Mouse (Mus musculus) intestine, postnatal 0 days (tissue): ENCODE results near the gene 1810013L24Rik. TPM values are rescaled to one million over a fixed set of nuclear protein-coding genes. Genes with fewer than 3 reads are reported as not detected.

Experiments
- ATAC-seq: fragments of 200-750 bp; cut with Nextera tagmentation; 2 replicates; pipeline ENCODE4 v1.8.0; 2017; ENCODE audit warnings: mild to moderate bottlenecking, moderate TSS enrichment, moderate library complexity
- H3K27ac ChIP-seq: fragments of 300-500 bp; sonication (generic); 2 replicates; pipeline ENCODE4 v1.5.1; 2014; ENCODE audit warnings: mild to moderate bottlenecking, low read depth, low read length, moderate library complexity
- H3K27me3 ChIP-seq: fragments of 300-500 bp; sonication (generic); replicated peaks from 2 replicates; pipeline ENCODE4 v1.6.1; 2014; ENCODE audit warnings: low read length, mixed read lengths; ENCODE audit not compliant: control insufficient read depth, insufficient read depth
- H3K36me3 ChIP-seq: fragments of 300-500 bp; sonication (generic); 2 replicates; pipeline ENCODE4 v1.6.1; 2014; ENCODE audit warnings: mild to moderate bottlenecking, moderate library complexity; ENCODE audit not compliant: control insufficient read depth, insufficient read depth
- H3K4me1 ChIP-seq: fragments of 300-500 bp; sonication (generic); replicated peaks from 2 replicates; pipeline ENCODE4 v1.6.1; 2014; ENCODE audit warnings: antibody characterized with exemption, low read length, mixed read lengths; ENCODE audit not compliant: control insufficient read depth, insufficient read depth
- H3K4me2 ChIP-seq: fragments of 300-500 bp; sonication (generic); replicated peaks from 2 replicates; pipeline ENCODE4 v1.6.1; 2014; ENCODE audit warnings: low read depth, mild to moderate bottlenecking, moderate library complexity
- H3K4me3 ChIP-seq: fragments of 300-500 bp; sonication (generic); 2 replicates; pipeline ENCODE4 v1.5.1; 2014; ENCODE audit warnings: low read depth, low read length
- H3K9ac ChIP-seq: fragments of 300-500 bp; sonication (generic); 2 replicates; pipeline ENCODE4 v1.6.1; 2014; ENCODE audit warnings: mild to moderate bottlenecking, low read depth, low read length
- H3K9me3 ChIP-seq: fragments of 300-500 bp; sonication (generic); 2 replicates; pipeline ENCODE4 v1.6.1; 2016; ENCODE audit warnings: mixed run types; ENCODE audit not compliant: control insufficient read depth
- CTCF ChIP-seq: sonication (generic); IDR thresholded peaks from 2 replicates; pipeline ENCODE4 v1.5.1; 2016; ENCODE audit warnings: low read depth, mild to moderate bottlenecking, control low read depth, antibody characterized with exemption, moderate library complexity
- WGBS: fragments of 180-500 bp; shearing (Covaris S2); extraction: QIAGEN DNeasy Blood & Tissue Kit; methylation state at CpG from one replicate; pipeline ENCODE4 v1.1.7; 2014; 5-methylcytosine and 5-hydroxymethylcytosine counted together
- polyA plus RNA-seq: library from polyadenylated mRNA; unstranded; fragments of >200 nt; fragmentation: Nextera tagmentation; extraction: Ambion mirVana; gene quantifications from 2 replicates; pipeline ENCODE4 v1.2.1, GENCODE M21; 2015

1810013L24Rik gene
- polyA plus RNA-seq, 1 experiment from 2014 or later, result 15.1 TPM

DNA sequence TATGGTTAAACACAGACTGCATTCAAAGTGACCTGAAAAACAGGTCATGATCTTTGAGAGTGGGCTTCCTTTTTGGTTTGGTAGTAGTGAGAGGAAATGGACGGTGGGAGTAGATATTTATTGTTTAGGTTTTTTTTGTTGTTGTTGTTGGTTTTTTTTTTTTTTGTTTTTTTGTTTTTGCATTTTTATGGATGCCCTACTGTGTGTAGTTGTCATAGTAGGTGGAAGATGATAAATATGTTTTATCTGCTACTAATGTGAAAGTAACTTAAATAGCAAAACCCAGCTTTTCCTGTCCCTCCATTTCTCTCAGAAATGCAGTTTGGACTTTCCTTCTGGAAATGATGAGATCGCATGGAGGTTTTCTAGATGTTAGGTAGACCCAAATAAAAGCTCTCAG lies 26.9 kb downstream of the 1810013L24Rik start:
- no peak for TF ChIP-seq CTCF
- no peak overlapping the region for H3K4me3 ChIP-seq

DNA sequence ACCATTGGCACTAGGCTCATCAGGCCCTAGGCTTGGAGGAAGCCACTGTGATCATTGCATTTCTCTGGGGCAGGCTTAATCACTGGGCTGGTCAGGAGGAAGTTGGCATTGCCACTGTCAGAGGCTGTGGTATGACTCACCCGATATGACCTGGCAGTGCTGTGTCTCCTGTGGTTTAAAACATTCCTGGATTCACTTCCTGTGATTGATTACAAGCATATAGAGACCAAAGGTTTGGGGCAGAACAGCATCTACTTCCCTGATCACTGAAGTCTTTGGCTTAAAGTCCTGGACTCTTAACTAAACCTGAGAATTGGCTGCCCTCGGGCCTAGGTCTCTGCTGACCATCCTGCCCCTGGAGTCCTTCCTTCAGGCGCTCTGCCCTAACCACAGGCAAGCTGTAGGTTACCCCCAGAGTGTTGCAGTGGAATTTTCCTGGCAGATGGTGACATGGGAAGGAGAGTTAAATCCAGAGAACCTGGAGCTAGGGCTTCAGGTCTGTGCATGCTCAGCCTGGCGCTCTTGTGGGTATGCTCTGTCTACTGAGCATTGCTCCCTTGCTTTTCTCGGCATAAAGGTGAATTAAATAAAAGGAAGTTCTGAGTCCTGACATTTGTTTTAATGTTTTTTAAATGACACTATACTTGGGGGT lies 32.6 kb downstream of the 1810013L24Rik start:
- ATAC-seq, result peak; percentile 74
- H3K4me2 ChIP-seq, result no peak overlapping the region
- WGBS, result 75% methylated on average over 5 of the region's 5 CpGs

More for the DNA sequence above, 26.9 kb downstream of the 1810013L24Rik start:
- H3K4me1 ChIP-seq, result no peaks in the 10 kb centered on the region
- H3K27me3 ChIP-seq, result no peaks in the 10 kb centered on the region
- no peak overlapping the region for H3K27ac ChIP-seq
- no peaks in the 10 kb centered on the region for H3K9me3 ChIP-seq
- ATAC-seq, result no peak
- peaks cover 40% of the 10 kb centered on the region for H3K36me3 ChIP-seq
- H3K9ac ChIP-seq, result no peak overlapping the region
- WGBS, result 84% methylated on average over 2 of the region's 2 CpGs
- no peak overlapping the region for H3K4me2 ChIP-seq

DNA sequence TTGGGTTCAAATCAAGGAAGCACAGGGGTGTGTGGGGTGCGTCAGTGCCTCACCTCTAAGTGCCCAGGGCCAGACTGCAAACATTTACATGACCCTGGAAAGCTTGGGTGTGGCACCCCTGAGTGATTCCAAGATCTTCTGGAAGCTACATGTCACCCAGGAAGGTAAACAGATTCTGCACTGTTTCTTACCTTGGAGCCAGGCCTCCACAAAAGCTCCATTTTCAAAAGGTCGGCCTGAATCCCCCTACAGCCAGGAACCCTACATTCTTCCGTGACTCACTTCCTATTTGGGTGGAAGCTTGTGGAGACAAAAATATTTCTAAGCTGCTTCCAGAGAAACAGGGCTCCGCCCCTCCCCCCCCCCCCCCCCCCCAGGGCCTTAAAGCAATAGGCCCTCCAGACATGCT lies 34.3 kb downstream of the 1810013L24Rik start:
- Histone ChIP-seq H3K27ac (no peak overlapping the region), H3K36me3 (peaks cover 16% of the 10 kb centered on the region; the same call in 1 of the 2 replicates), H3K9me3 (no peaks in the 10 kb centered on the region), H3K4me2 (peak overlapping the region; percentile 28; the same call in 1 of the 2 replicates), H3K4me1 (0 out of 2 replicates have a peak, but pooled peaks cover 4% of the 10 kb centered on the region), H3K9ac (no peak overlapping the region), H3K4me3 (no peak overlapping the region), H3K27me3 (no peaks in the 10 kb centered on the region)
- TF ChIP-seq CTCF, result no peak
- peak; percentile 44 for ATAC-seq
- 12% methylated on average over 4 of the region's 4 CpGs for WGBS

More for the DNA sequence above, 32.6 kb downstream of the 1810013L24Rik start:
- no peak overlapping the region for H3K4me3 ChIP-seq
- H3K36me3 ChIP-seq, result peaks cover 22% of the 10 kb centered on the region
- H3K9ac ChIP-seq, result no peak overlapping the region
- H3K9me3 ChIP-seq, result no peaks in the 10 kb centered on the region
- peak overlapping the region; percentile 41; the same call in 1 of the 2 replicates for H3K27ac ChIP-seq
- no peaks in the 10 kb centered on the region for H3K27me3 ChIP-seq
- no peak for TF ChIP-seq CTCF
- H3K4me1 ChIP-seq, result 0 out of 2 replicates have a peak, but pooled peaks cover 4% of the 10 kb centered on the region

DNA sequence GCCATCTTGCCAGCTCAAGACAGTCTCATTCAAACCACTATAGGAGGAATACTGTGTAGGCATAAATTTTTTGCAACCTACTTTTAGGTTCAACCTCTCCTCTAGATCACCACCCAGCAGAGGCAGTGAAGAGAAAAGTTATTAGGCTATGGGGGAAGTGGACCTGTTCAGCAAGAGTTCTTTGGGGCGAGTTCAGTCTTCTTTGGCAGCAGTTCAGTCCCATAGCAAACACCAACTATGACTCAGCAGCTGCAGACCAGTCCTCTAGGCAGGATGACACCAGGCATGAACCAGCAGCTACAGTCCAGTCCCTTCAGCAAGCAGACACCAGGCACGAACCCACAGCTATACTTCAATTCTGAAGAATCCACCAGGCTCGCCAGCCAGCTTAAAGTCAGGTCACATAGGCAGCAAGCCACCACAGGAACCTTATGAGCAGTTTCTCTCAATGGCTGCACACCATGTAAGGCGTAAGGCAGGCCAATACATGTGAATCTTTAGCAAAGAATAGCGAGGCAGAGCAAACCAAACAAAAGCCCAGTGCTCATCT lies 37.6 kb downstream of the 1810013L24Rik start:
- 82% methylated on average over 5 of the region's 5 CpGs for WGBS
- no peak for ATAC-seq
- Histone ChIP-seq H3K4me1 (0 out of 2 replicates have a peak, but pooled peaks cover 4% of the 10 kb centered on the region), H3K27me3 (no peaks in the 10 kb centered on the region), H3K9me3 (no peaks in the 10 kb centered on the region), H3K27ac (no peak overlapping the region), H3K4me2 (no peak overlapping the region), H3K9ac (no peak overlapping the region), H3K36me3 (no peaks in the 10 kb centered on the region), H3K4me3 (no peak overlapping the region)
- no peak for TF ChIP-seq CTCF

DNA sequence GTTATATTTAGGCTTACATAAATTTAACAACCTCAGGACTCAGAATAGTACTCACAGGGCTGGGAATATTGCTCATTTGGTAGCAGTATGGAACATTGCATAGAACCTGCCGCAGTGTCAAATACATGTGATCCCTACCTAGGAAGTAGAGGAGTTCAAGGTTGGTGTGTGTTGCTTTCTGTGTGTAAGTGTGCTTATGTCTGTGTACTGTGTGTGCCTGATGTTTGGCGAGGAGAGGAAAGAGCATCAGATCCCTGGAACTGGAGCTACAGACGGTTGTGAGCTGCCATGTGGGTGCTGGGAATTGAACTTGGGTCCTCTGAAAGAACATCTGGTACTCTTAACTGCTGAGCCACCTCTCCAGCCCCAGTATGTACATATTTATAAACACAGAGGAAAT lies 38.6 kb downstream of the 1810013L24Rik start:
- TF ChIP-seq CTCF, result no peak
- Histone ChIP-seq H3K4me1 (0 out of 2 replicates have a peak, but pooled peaks cover 4% of the 10 kb centered on the region), H3K9me3 (no peaks in the 10 kb centered on the region), H3K27me3 (no peaks in the 10 kb centered on the region), H3K4me3 (no peak overlapping the region), H3K9ac (no peak overlapping the region), H3K36me3 (no peaks in the 10 kb centered on the region), H3K4me2 (no peak overlapping the region), H3K27ac (no peak overlapping the region)
- no peak for ATAC-seq
- 88% methylated on average over 3 of the region's 3 CpGs for WGBS

DNA sequence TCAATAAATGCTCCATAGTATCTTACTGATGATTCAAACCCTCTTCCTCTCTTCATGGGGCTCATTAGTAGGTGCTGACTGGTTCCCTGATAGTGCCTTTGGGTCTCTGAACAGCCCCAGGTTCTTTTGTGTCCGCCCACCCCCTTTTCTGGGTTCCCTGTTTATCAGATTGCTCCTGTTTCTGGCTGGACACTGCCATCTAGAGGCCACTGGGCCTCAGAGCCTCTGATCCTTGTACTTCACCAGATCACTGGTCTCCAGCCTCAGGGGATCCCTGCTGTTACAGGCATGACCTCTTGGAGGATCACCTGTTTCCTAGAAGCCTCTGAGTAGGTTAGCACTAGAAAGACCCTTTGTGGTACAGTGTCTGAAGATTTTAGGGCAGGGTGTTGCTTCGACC lies 39.8 kb downstream of the 1810013L24Rik start:
- Histone ChIP-seq H3K27ac (no peak overlapping the region), H3K9ac (no peak overlapping the region), H3K27me3 (no peaks in the 10 kb centered on the region), H3K4me2 (no peak overlapping the region), H3K9me3 (no peaks in the 10 kb centered on the region), H3K4me1 (no peaks in the 10 kb centered on the region), H3K36me3 (no peaks in the 10 kb centered on the region), H3K4me3 (no peak overlapping the region)
- WGBS, result 40% methylated on average over 2 of the region's 2 CpGs
- peak; percentile 93 for TF ChIP-seq CTCF
- ATAC-seq, result peak; percentile 25; the same call in 1 of the 2 replicates
